Mouse (Mus musculus) olfactory bulb, adult 2 months (tissue): ENCODE measurements around the gene Fnip1.

Experiments
- CTCF ChIP-seq: fragments of 200-500 bp; IDR thresholded peaks from 2 replicates; pipeline ENCODE4 v1.5.1; 2012; ENCODE audit warnings: low read depth, mild to moderate bottlenecking, low read length, moderate library complexity; ENCODE audit not compliant: insufficient read depth
- POLR2A ChIP-seq: fragments of 200-500 bp; IDR thresholded peaks from 2 replicates; pipeline ENCODE4 v1.6.1; 2012; ENCODE audit warnings: mild to moderate bottlenecking, low read depth, low read length, moderate library complexity; ENCODE audit not compliant: insufficient read depth

GRCm38 (mm10) chr11:54523431-54524001 is 85.5 kb downstream of the Fnip1 start:
- no peak for TF ChIP-seq CTCF
- no peak for TF ChIP-seq POLR2A
